Mouse (Mus musculus) G1E (cell line): Measurements from ENCODE around the gene Adamts12.

Source experiments
- CTCF ChIP-seq: IDR thresholded peaks from 2 replicates; pipeline ENCODE4 v1.5.1; 2012; ENCODE audit warnings: low read depth, low read length, inconsistent platforms, mixed read lengths
- GATA1 ChIP-seq: IDR thresholded peaks from 2 replicates; pipeline ENCODE4 v1.6.1; 2012; ENCODE audit warnings: borderline replicate concordance, low read length, inconsistent platforms, mixed read lengths
- GATA2 ChIP-seq: IDR thresholded peaks from 2 replicates; pipeline ENCODE4 v1.6.1; 2012; ENCODE audit warnings: low read depth, low read length, inconsistent platforms, borderline replicate concordance
- POLR2AphosphoS5 ChIP-seq: IDR thresholded peaks from 2 replicates; pipeline ENCODE4 v1.6.1; 2012; ENCODE audit warnings: low read depth, low read length, inconsistent platforms; ENCODE audit not compliant: insufficient replicate concordance
- TAL1 ChIP-seq: conservative IDR thresholded peaks from 2 replicates; pipeline ENCODE4 v1.6.1; 2012; ENCODE audit warnings: low read depth, low read length, inconsistent platforms, mixed read lengths

DNA sequence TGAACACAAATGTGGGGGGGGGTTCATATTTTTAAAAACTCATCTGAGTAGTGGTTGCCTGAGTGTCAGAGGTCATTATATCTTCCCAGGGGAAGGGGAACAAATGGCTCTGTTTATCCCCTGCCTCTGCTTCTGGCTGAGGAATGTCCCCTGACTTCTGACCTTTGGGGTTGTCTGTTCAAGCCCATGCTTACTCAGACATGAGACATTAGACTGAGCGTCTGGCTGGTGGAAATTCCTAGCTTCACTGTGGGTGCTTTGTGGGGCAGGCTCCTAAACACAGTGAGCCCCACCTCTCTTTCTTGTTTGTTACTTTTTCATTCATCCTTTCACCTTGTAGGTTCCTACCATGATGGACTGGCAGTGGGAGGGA lies 20.4 kb downstream of the Adamts12 start:
- TF ChIP-seq CTCF (no peak), TAL1 (no peak), GATA2 (no peak), POLR2AphosphoS5 (no peak), GATA1 (no peak)
